27 mouse cellular contexts compared by ENCODE assay signal in the genomic region with DNA sequence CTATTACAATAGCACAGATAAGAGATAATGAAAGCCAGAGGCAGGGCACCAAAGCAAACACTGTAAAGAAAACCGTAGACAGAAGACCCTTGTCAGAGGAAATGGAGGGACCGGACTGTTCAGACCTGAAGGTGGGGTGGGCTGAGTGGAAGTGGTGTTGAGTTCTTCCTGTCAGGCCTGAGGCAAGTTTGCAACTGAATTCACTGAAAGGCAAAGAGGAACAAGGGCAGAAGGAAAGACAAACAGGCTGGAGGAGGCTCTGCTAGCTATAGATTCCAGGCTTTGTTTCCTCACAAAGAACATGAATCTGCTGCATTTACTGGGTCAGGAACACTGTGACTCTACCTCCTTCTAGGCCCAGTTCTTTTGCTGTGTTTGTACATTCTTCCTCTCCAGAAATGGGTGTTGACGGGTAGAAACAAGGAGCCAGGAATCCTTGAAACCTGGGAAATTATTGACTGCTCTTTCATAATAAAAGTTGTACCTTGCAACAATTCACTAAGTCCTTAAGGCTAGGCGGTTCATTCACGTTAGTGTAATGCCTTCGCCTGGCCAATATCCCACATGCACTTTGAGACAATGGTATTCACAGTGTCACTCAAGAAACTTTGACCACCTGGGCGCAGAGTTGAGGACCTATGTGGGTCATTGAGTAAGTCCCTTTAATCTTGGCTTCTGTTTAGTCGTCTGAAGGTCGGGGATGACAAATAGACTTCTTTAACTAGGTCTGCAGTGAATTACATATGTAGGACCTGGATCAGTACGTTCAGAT.
DNase-seq lines count a peak whose midpoint lies in the region; ATAC-seq and TF ChIP-seq lines count a peak whose summit lies in the region.
"Had no signal": no experiment of that assay in that cellular context is flagged by ENCODE, and none has a peak within 500 bp of the region (broad histone marks: within the 10 kb centered on the region; RNA-seq: fewer than 3 reads in every experiment).

No protein-coding gene starts in this region.

- H3K4me1 ChIP-seq in heart, embryonic 10.5 days: peaks cover 3% of the 10 kb centered on the region; the same call in 1 of the 2 replicates
- H3K4me1 ChIP-seq: embryonic facial prominence, embryonic 15.5 days; forebrain, embryonic 15.5 days; liver, embryonic 12.5 days; megakaryocyte, embryonic 14.5 days; midbrain, embryonic 13.5 days; neural tube, embryonic 13.5 days; stomach, embryonic 15.5 days had no signal

- peak; percentile 76 for DNase-seq in heart, embryonic 10.5 days (ENCODE audit: low spot score)
- no peak for DNase-seq in heart, adult 9 months (ENCODE audit: low spot score in 2 of 2)
- DNase-seq in layer of hippocampus, adult 2 months (ENCODE audit: low spot score in 2 of 2): no peak
- no peak for DNase-seq in layer of hippocampus, postnatal 10 days (ENCODE audit: low spot score in 2 of 2)
- DNase-seq in fat pad, adult 2 months (ENCODE audit: extremely low read depth, low read depth, low spot score): peak; percentile 28
- DNase-seq in left cerebral cortex, postnatal 36 days (ENCODE audit: low spot score in 2 of 2): no peak
- no peak for DNase-seq in right cerebral cortex, postnatal 36 days (ENCODE audit: low spot score in 2 of 2)
- DNase-seq: adrenal gland, postnatal 14 days; cerebellum, adult 11 months; cerebellum, adult 9-10 months; gastrocnemius, postnatal 25 days; heart, adult 18-20 months; kidney, adult 18-20 months; kidney, postnatal 14 days; left cerebral cortex, postnatal 4 days; liver, postnatal 0 days; lung, postnatal 36 days; thymus, postnatal 36 days had no signal

- intact Hi-C loops in left cerebral cortex, postnatal 36 days (cut with DNase I): no loop called here

- H3K4me3 ChIP-seq in heart, embryonic 10.5 days: no peak overlapping the region
- H3K4me3 ChIP-seq in layer of hippocampus, adult 2 months: no peak overlapping the region
- H3K4me3 ChIP-seq: embryonic facial prominence, embryonic 15.5 days; forebrain, embryonic 15.5 days; liver, embryonic 12.5 days; megakaryocyte, embryonic 14.5 days; midbrain, embryonic 13.5 days; neural tube, embryonic 13.5 days; stomach, embryonic 15.5 days had no signal

- ATAC-seq in megakaryocyte progenitor cell, adult 5-6 weeks (replicated peaks; ENCODE audit: poor library complexity): peak; percentile 37; the same call in 1 of the 2 replicates
- ATAC-seq: forebrain, embryonic 15.5 days; hindbrain, postnatal 0 days; liver, embryonic 12.5 days; liver, postnatal 0 days; midbrain, embryonic 13.5 days had no signal

- H3K36me3 ChIP-seq in heart, embryonic 10.5 days: no peaks in the 10 kb centered on the region
- H3K36me3 ChIP-seq: embryonic facial prominence, embryonic 15.5 days; forebrain, embryonic 15.5 days; liver, embryonic 12.5 days; midbrain, embryonic 13.5 days; neural tube, embryonic 13.5 days; stomach, embryonic 15.5 days had no signal

- no peak for TF ChIP-seq CTCF in layer of hippocampus, adult 2 months (conservative IDR thresholded peaks at IDR 0.05)

- no peaks in the 10 kb centered on the region for H3K27me3 ChIP-seq in heart, embryonic 10.5 days (ENCODE audit: insufficient read depth, poor library complexity, severe bottlenecking)
- H3K27me3 ChIP-seq: embryonic facial prominence, embryonic 15.5 days; forebrain, embryonic 15.5 days; liver, embryonic 12.5 days; megakaryocyte, embryonic 14.5 days; neural tube, embryonic 13.5 days; stomach, embryonic 15.5 days had no signal

- no peaks in the 10 kb centered on the region for H3K9me3 ChIP-seq in heart, embryonic 10.5 days
- H3K9me3 ChIP-seq: embryonic facial prominence, embryonic 15.5 days; forebrain, embryonic 15.5 days; liver, embryonic 12.5 days; midbrain, embryonic 13.5 days; neural tube, embryonic 13.5 days; stomach, embryonic 15.5 days had no signal

- WGBS in heart, embryonic 10.5 days: 64% methylated on average over 10 of the region's 10 CpGs

- H3K27ac ChIP-seq in heart, embryonic 10.5 days: no peak overlapping the region
- 0 out of 2 replicates have a peak overlapping the region, but pooled peaks have one; percentile 29 for H3K27ac ChIP-seq in layer of hippocampus, adult 2 months
- H3K27ac ChIP-seq: embryonic facial prominence, embryonic 15.5 days; forebrain, embryonic 15.5 days; hindbrain, postnatal 0 days; liver, embryonic 12.5 days; midbrain, embryonic 13.5 days; neural tube, embryonic 13.5 days; stomach, embryonic 15.5 days had no signal

Comparison
In these comparisons a context has a peak if more than half of its experiments do, and no peak if none do; other contexts are left out.
1. DNase-seq: peak in heart, embryonic 10.5 days (single experiment) and fat pad, adult 2 months (single experiment); none in heart, adult 9 months (0 of 2), layer of hippocampus, adult 2 months (0 of 2), layer of hippocampus, postnatal 10 days (0 of 2), left cerebral cortex, postnatal 36 days (0 of 2) and right cerebral cortex, postnatal 36 days (0 of 2).